Mouse (Mus musculus) cerebellum, adult 2 months (tissue): ENCODE data around the gene Ugt1a7c.
"Not testable (repeated sequence)": the region's sequence is repeated elsewhere in the genome, so short reads cannot be mapped to it uniquely, and the experiment has no call there.

Source experiments
- CTCF ChIP-seq: fragments of 200-500 bp; IDR thresholded peaks from 2 replicates; pipeline ENCODE4 v1.5.1; 2011; ENCODE audit warnings: low read depth, mild to moderate bottlenecking, control low read depth, low read length, moderate library complexity, borderline replicate concordance; ENCODE audit not compliant: insufficient read depth
- POLR2A ChIP-seq: fragments of 200-500 bp; IDR thresholded peaks from 2 replicates; pipeline ENCODE4 v1.6.1; 2011; ENCODE audit warnings: low read length, control low read depth, borderline replicate concordance; ENCODE audit not compliant: insufficient read depth

DNA sequence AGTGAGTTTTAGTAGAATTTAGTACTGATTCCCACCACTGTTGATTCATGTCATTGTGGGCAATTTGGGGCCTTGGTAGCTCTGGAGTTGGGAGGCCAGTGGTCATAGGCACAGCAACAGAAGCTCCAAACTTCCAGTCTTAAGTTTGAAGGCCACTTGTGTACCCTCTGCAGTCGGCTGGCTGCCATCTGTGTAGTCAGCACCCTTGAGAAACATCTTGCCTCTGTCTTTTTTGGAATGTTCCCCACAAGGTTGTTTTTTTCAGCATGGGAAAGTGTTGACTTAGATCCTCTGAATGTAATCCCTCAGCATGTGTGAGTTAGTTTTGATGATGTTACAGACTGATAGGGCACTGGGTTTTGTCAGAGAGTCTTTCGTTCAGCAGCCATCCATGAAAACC is 4.8 kb downstream of the Ugt1a7c start:
- TF ChIP-seq CTCF, POLR2A: not testable (repeated sequence)
